ENCODE assay signal across 22 mouse cellular contexts in the genomic region with DNA sequence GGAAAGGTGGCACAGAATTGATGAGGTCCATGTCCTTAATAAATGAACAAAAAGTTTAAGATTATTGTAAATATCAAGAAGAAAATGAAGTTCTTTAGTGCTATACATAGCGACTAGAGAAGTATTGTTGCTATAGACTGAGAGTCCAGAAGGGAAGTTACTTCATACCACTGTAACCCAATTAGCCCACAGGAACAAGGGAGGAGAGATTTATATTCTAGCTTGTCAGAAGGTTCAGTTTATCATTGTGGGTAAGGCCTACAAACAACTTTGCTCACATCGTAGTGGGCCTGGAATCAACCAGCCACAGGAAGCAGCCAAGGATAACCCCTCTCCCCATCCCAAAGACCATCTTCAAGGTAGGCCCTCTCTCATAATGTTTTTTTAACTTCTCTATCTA. TPM values are rescaled to one million over a fixed set of nuclear protein-coding genes. Genes with fewer than 3 reads are reported as not detected.
DNase-seq lines count a peak whose midpoint lies in the region; ATAC-seq lines count a peak whose summit lies in the region.
"Had no signal": no experiment of that assay in that cellular context is flagged by ENCODE, and none has a peak within 500 bp of the region (broad histone marks: within the 10 kb centered on the region; RNA-seq: fewer than 3 reads in every experiment).

No protein-coding gene starts in this region.

- H3K9ac ChIP-seq in midbrain, embryonic 11.5 days (ENCODE audit: low read length), result no peak overlapping the region
- H3K9ac ChIP-seq: embryonic facial prominence, embryonic 12.5 days; forebrain, embryonic 13.5 days; forebrain, embryonic 15.5 days; forebrain, postnatal 0 days had no signal

- peak; percentile 70 for ATAC-seq in common myeloid progenitor, adult 5-6 weeks (replicated peaks; ENCODE audit: low read depth, poor library complexity, severe bottlenecking)
- peak; percentile 59 to 64 for ATAC-seq in hematopoietic stem cell, adult 5-6 weeks (replicated peaks in 1 of 2; ENCODE audit: insufficient read depth in 1 of 2, low FRiP score in 2 of 2, low TSS enrichment in 1 of 2, low read depth in 1 of 2, poor library complexity in 2 of 2, severe bottlenecking in 2 of 2)
- peak; percentile 57 for ATAC-seq in megakaryocyte progenitor cell, adult 5-6 weeks (replicated peaks; ENCODE audit: poor library complexity)
- ATAC-seq in midbrain, embryonic 11.5 days (ENCODE audit: low FRiP score), result no peak
- ATAC-seq: activated CD4-positive, CD25-positive, alpha-beta regulatory T cell, adult 4 months; forebrain, embryonic 13.5 days; forebrain, embryonic 15.5 days; forebrain, postnatal 0 days; Patski had no signal

- no peak overlapping the region for H3K4me3 ChIP-seq in midbrain, embryonic 11.5 days (ENCODE audit: low read depth, low read length)
- H3K4me3 ChIP-seq: embryonic facial prominence, embryonic 10.5 days; embryonic facial prominence, embryonic 12.5 days; forebrain, embryonic 13.5 days; forebrain, embryonic 15.5 days had no signal

- H3K4me2 ChIP-seq in midbrain, embryonic 11.5 days, result no peak overlapping the region
- H3K4me2 ChIP-seq: embryonic facial prominence, embryonic 12.5 days; forebrain, embryonic 13.5 days; forebrain, embryonic 15.5 days had no signal

- no peaks in the 10 kb centered on the region for H3K9me3 ChIP-seq in midbrain, embryonic 11.5 days (ENCODE audit: control insufficient read depth, low read length)
- H3K9me3 ChIP-seq: embryonic facial prominence, embryonic 10.5 days; embryonic facial prominence, embryonic 12.5 days; forebrain, embryonic 13.5 days; forebrain, embryonic 15.5 days had no signal

- no peaks in the 10 kb centered on the region for H3K36me3 ChIP-seq in midbrain, embryonic 11.5 days (ENCODE audit: control insufficient read depth, insufficient read depth, low read length)
- H3K36me3 ChIP-seq: embryonic facial prominence, embryonic 10.5 days; embryonic facial prominence, embryonic 12.5 days; forebrain, embryonic 15.5 days had no signal

- DNase-seq in 416B (ENCODE audit: low read depth), result peak; percentile 60
- DNase-seq in embryo, embryonic 10.5 days (ENCODE audit: low spot score), result no peak
- DNase-seq in midbrain, embryonic 11.5 days (ENCODE audit: low spot score, missing footprints), result no peak
- DNase-seq in left cerebral cortex, postnatal 14 days (ENCODE audit: low spot score in 2 of 2), result no peak
- no peak for DNase-seq in adrenal gland, postnatal 14 days
- DNase-seq: adrenal gland, postnatal 10 days; adrenal gland, postnatal 36 days; cerebellum, adult 11-12 months; cerebellum, adult 2 months; cerebellum, adult 9-10 months; cerebellum, postnatal 10 days; cerebellum, postnatal 25 days; forebrain, postnatal 0 days had no signal

- no peaks in the 10 kb centered on the region for H3K4me1 ChIP-seq in midbrain, embryonic 11.5 days (ENCODE audit: control insufficient read depth, insufficient read depth, low read length)
- H3K4me1 ChIP-seq: embryonic facial prominence, embryonic 10.5 days; embryonic facial prominence, embryonic 12.5 days; forebrain, embryonic 13.5 days; forebrain, embryonic 15.5 days had no signal

- 95% methylated on average over 2 of the region's 2 CpGs for WGBS in midbrain, embryonic 11.5 days

- no peak overlapping the region for H3K27ac ChIP-seq in midbrain, embryonic 11.5 days (ENCODE audit: low read depth, low read length)
- H3K27ac ChIP-seq: embryonic facial prominence, embryonic 10.5 days; embryonic facial prominence, embryonic 12.5 days; forebrain, embryonic 13.5 days; forebrain, embryonic 15.5 days had no signal

- intact Hi-C loops in left cerebral cortex, postnatal 14 days (cut with DNase I), result no loop called here

- no peaks in the 10 kb centered on the region for H3K27me3 ChIP-seq in midbrain, embryonic 11.5 days (ENCODE audit: control insufficient read depth, insufficient read depth, low read length)
- H3K27me3 ChIP-seq: embryonic facial prominence, embryonic 12.5 days; forebrain, embryonic 13.5 days; forebrain, embryonic 15.5 days; Patski had no signal

RNA-seq across cellular contexts. Expression of a gene that starts 29.9 kb away (rescaled TPM):
- 188 and 193 TPM in 2 replicates for total RNA-seq in common myeloid progenitor, adult 5-6 weeks (2017)
- 165 and 176 TPM in 2 replicates for total RNA-seq in hematopoietic stem cell, adult 5-6 weeks (2017)
- 158 and 172 TPM in 2 replicates for total RNA-seq in megakaryocyte progenitor cell, adult 5-6 weeks (2015)
- 119 and 151 TPM in 2 replicates for total RNA-seq in megakaryocyte progenitor cell, adult 5-6 weeks (2017)
- polyA plus RNA-seq in midbrain, embryonic 11.5 days (2014; fragmentation: Nextera tagmentation; extraction: Ambion mirVana), result 34.7 and 35.7 TPM in 2 replicates
- 10 to 100 TPM; 75.6 to 76.8 TPM for total RNA-seq in left cerebral cortex, postnatal 14 days (2021)
- 41.2 and 46.0 TPM in 2 replicates for total RNA-seq in adrenal gland, postnatal 14 days (2021)
